24 mouse cellular contexts compared by ENCODE assay signal in genomic region chr15:5321691-5322090, GRCm38 (mm10).
"Had no signal": no experiment of that assay in that cellular context is flagged by ENCODE, and none has a peak within 500 bp of the region (broad histone marks: within the 10 kb centered on the region; RNA-seq: fewer than 3 reads in every experiment).

No protein-coding gene starts in this region.

- H3K4me3 ChIP-seq: embryonic facial prominence, embryonic 10.5 days; embryonic facial prominence, embryonic 12.5 days; embryonic facial prominence, embryonic 13.5 days; embryonic facial prominence, embryonic 15.5 days; erythroblast, embryonic 14.5 days; forebrain, embryonic 10.5 days; forebrain, embryonic 12.5 days; forebrain, embryonic 13.5 days; forebrain, embryonic 15.5 days; gastrocnemius, adult 2 months; heart, adult 2 months had no signal

- H3K27ac ChIP-seq: embryonic facial prominence, embryonic 10.5 days; embryonic facial prominence, embryonic 12.5 days; embryonic facial prominence, embryonic 13.5 days; embryonic facial prominence, embryonic 15.5 days; forebrain, embryonic 10.5 days; forebrain, embryonic 12.5 days; forebrain, embryonic 13.5 days; forebrain, embryonic 15.5 days; gastrocnemius, adult 2 months; heart, adult 2 months had no signal

- DNase-seq: cerebellum, adult 9-11 months; cerebellum, postnatal 10 days; cerebellum, postnatal 14 days; cerebellum, postnatal 25 days; cerebellum, postnatal 36 days; embryo, embryonic 11 days; forebrain, postnatal 0 days; gastrocnemius, adult 2 months; gastrocnemius, postnatal 10 days; gastrocnemius, postnatal 14 days; gastrocnemius, postnatal 25 days; gastrocnemius, postnatal 36 days; heart, adult 11 months; heart, adult 18-20 months; heart, adult 2 months had no signal
